Mouse (Mus musculus) adrenal gland, postnatal 4 days (tissue): ENCODE data around the gene Sh3bp5. TPM values are rescaled to one million over a fixed set of nuclear protein-coding genes. Genes with fewer than 3 reads are reported as not detected.

ENCODE experiments used
- DNase-seq, 2 experiments: peaks; one replicate each; pipeline ENCODE4 v3.0.0; 2021 to 2022; ENCODE audit warnings: low spot score in 2 of 2, mixed read lengths in 2 of 2
- total RNA-seq, 2 experiments: library from RNA; stranded (reverse); gene quantifications; 2 replicates each; pipeline ENCODE4 v1.2.3; 2021

The Sh3bp5 gene
- total RNA-seq, 2 experiments from 2014 or later = 136 to 140 TPM

GRCm38 (mm10) chr14:31410737-31411136 is 25.1 kb downstream of the Sh3bp5 start:
- DNase-seq = no peak

GRCm38 (mm10) chr14:31410123-31410724 is 25.7 kb downstream of the Sh3bp5 start:
- DNase-seq = no peak

GRCm38 (mm10) chr14:31408666-31409065 is 27.2 kb downstream of the Sh3bp5 start:
- no peak for DNase-seq

- DNase-seq = no peak
Observed at GRCm38 (mm10) chr14:31407911-31408604, 27.8 kb downstream of the Sh3bp5 start.

- no peak for DNase-seq
Observed at GRCm38 (mm10) chr14:31407208-31407607, 28.7 kb downstream of the Sh3bp5 start.

- DNase-seq = no peak
Observed at GRCm38 (mm10) chr14:31406154-31406810, 29.6 kb downstream of the Sh3bp5 start.

- DNase-seq = no peak
Observed at GRCm38 (mm10) chr14:31405652-31406051, 30.2 kb downstream of the Sh3bp5 start.

- no peak for DNase-seq
Observed at GRCm38 (mm10) chr14:31404663-31405062, 31.2 kb downstream of the Sh3bp5 start.

- no peak for DNase-seq
Observed at GRCm38 (mm10) chr14:31403995-31404394, 31.9 kb downstream of the Sh3bp5 start.

GRCm38 (mm10) chr14:31403556-31403955 is 32.3 kb downstream of the Sh3bp5 start:
- DNase-seq = no peak

GRCm38 (mm10) chr14:31402693-31403092 is 33.2 kb downstream of the Sh3bp5 start:
- no peak for DNase-seq

- no peak for DNase-seq
Observed at GRCm38 (mm10) chr14:31401918-31402427, 33.9 kb downstream of the Sh3bp5 start.

GRCm38 (mm10) chr14:31400896-31401295 is 35.0 kb downstream of the Sh3bp5 start:
- no peak for DNase-seq

- peak in 1 of 2 experiments; percentile 33 for DNase-seq
Observed at GRCm38 (mm10) chr14:31400246-31400645, 35.6 kb downstream of the Sh3bp5 start.

GRCm38 (mm10) chr14:31399271-31399670 is 36.6 kb downstream of the Sh3bp5 start:
- no peak for DNase-seq

- no peak for DNase-seq
Observed at GRCm38 (mm10) chr14:31398819-31399218, 37.1 kb downstream of the Sh3bp5 start.

- peak in 1 of 2 experiments; percentile 37 for DNase-seq
Observed at GRCm38 (mm10) chr14:31397791-31398595, 37.9 kb downstream of the Sh3bp5 start.

GRCm38 (mm10) chr14:31397353-31397752 is 38.5 kb downstream of the Sh3bp5 start:
- no peak for DNase-seq

- no peak for DNase-seq
Observed at GRCm38 (mm10) chr14:31396428-31396827, 39.5 kb downstream of the Sh3bp5 start.

- DNase-seq = no peak
Observed at GRCm38 (mm10) chr14:31395629-31396199, 40.2 kb downstream of the Sh3bp5 start.
